Mouse (Mus musculus) megakaryocyte, embryonic 14.5 days (primary cell): ENCODE data around the gene Antxr1.

Experiments used
- FLI1 ChIP-seq: IDR thresholded peaks from 2 replicates; pipeline ENCODE4 v1.6.1; 2012; ENCODE audit warnings: low read length, inconsistent platforms, mixed read lengths
- GATA1 ChIP-seq: IDR thresholded peaks from 3 replicates; pipeline ENCODE4 v1.6.1; 2012; ENCODE audit warnings: mixed read lengths, low read length, inconsistent platforms, borderline replicate concordance

- TF ChIP-seq GATA1 (no peak), FLI1 (no peak)
These were observed 244.7 kb downstream of the Antxr1 start for GRCm38 (mm10) chr6:87090877-87091276.
